Mouse (Mus musculus) intestine, postnatal 0 days (tissue): Measurements from ENCODE around the gene Ggta1. TPM values are rescaled to one million over a fixed set of nuclear protein-coding genes. Genes with fewer than 3 reads are reported as not detected.

Source experiments
- ATAC-seq: fragments of 200-750 bp; cut with Nextera tagmentation; 2 replicates; pipeline ENCODE4 v1.8.0; 2017; ENCODE audit warnings: mild to moderate bottlenecking, moderate TSS enrichment, moderate library complexity
- H3K27ac ChIP-seq: fragments of 300-500 bp; sonication (generic); 2 replicates; pipeline ENCODE4 v1.5.1; 2014; ENCODE audit warnings: mild to moderate bottlenecking, low read depth, low read length, moderate library complexity
- H3K27me3 ChIP-seq: fragments of 300-500 bp; sonication (generic); replicated peaks from 2 replicates; pipeline ENCODE4 v1.6.1; 2014; ENCODE audit warnings: low read length, mixed read lengths; ENCODE audit not compliant: control insufficient read depth, insufficient read depth
- H3K36me3 ChIP-seq: fragments of 300-500 bp; sonication (generic); 2 replicates; pipeline ENCODE4 v1.6.1; 2014; ENCODE audit warnings: mild to moderate bottlenecking, moderate library complexity; ENCODE audit not compliant: control insufficient read depth, insufficient read depth
- H3K4me1 ChIP-seq: fragments of 300-500 bp; sonication (generic); replicated peaks from 2 replicates; pipeline ENCODE4 v1.6.1; 2014; ENCODE audit warnings: antibody characterized with exemption, low read length, mixed read lengths; ENCODE audit not compliant: control insufficient read depth, insufficient read depth
- H3K4me2 ChIP-seq: fragments of 300-500 bp; sonication (generic); replicated peaks from 2 replicates; pipeline ENCODE4 v1.6.1; 2014; ENCODE audit warnings: low read depth, mild to moderate bottlenecking, moderate library complexity
- H3K4me3 ChIP-seq: fragments of 300-500 bp; sonication (generic); 2 replicates; pipeline ENCODE4 v1.5.1; 2014; ENCODE audit warnings: low read depth, low read length
- H3K9ac ChIP-seq: fragments of 300-500 bp; sonication (generic); 2 replicates; pipeline ENCODE4 v1.6.1; 2014; ENCODE audit warnings: mild to moderate bottlenecking, low read depth, low read length
- H3K9me3 ChIP-seq: fragments of 300-500 bp; sonication (generic); 2 replicates; pipeline ENCODE4 v1.6.1; 2016; ENCODE audit warnings: mixed run types; ENCODE audit not compliant: control insufficient read depth
- CTCF ChIP-seq: sonication (generic); IDR thresholded peaks from 2 replicates; pipeline ENCODE4 v1.5.1; 2016; ENCODE audit warnings: low read depth, mild to moderate bottlenecking, control low read depth, antibody characterized with exemption, moderate library complexity
- WGBS: fragments of 180-500 bp; shearing (Covaris S2); extraction: QIAGEN DNeasy Blood & Tissue Kit; methylation state at CpG from one replicate; pipeline ENCODE4 v1.1.7; 2014; 5-methylcytosine and 5-hydroxymethylcytosine counted together
- polyA plus RNA-seq: library from polyadenylated mRNA; unstranded; fragments of >200 nt; fragmentation: Nextera tagmentation; extraction: Ambion mirVana; gene quantifications from 2 replicates; pipeline ENCODE4 v1.2.1, GENCODE M21; 2015

Ggta1 gene
- polyA plus RNA-seq, 1 experiment from 2014 or later, result 7.0 TPM

- TF ChIP-seq CTCF, result no peak
- Histone ChIP-seq H3K4me3 (no peak overlapping the region), H3K4me2 (no peak overlapping the region), H3K9me3 (no peaks in the 10 kb centered on the region), H3K9ac (no peak overlapping the region), H3K27ac (no peak overlapping the region), H3K36me3 (no peaks in the 10 kb centered on the region), H3K4me1 (no peaks in the 10 kb centered on the region), H3K27me3 (peaks cover 7% of the 10 kb centered on the region; the same call in 1 of the 2 replicates)
- 90% methylated on average over 3 of the region's 3 CpGs for WGBS
- no peak for ATAC-seq
Measured at GRCm38 (mm10) chr2:35484102-35484501, 21.1 kb upstream of the Ggta1 start.

DNA sequence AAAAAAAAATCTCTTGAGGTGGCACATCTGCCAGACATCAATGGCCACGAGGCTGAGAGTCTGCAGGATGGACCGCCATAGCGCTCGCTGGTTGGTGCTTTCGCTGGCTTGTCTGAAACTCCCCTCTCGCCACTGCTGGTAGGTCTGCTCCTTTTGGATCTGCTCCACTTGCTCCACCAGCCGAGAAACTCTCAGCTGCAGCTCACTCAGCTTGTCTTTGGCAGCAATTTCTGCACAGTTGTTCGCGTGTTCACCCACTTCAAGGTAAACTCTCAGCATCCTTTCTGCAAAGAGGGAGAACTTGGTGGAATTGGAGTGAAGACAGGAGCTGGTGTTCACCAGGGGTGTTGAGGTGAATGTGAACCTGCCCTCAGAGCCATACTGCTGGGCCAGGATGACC, 20.4 kb upstream of the Ggta1 start:
- H3K27ac ChIP-seq, result no peak overlapping the region
- no peak overlapping the region for H3K4me3 ChIP-seq
- H3K27me3 ChIP-seq, result peaks cover 7% of the 10 kb centered on the region; the same call in 1 of the 2 replicates
- no peaks in the 10 kb centered on the region for H3K36me3 ChIP-seq
- no peaks in the 10 kb centered on the region for H3K9me3 ChIP-seq
- no peaks in the 10 kb centered on the region for H3K4me1 ChIP-seq
- no peak overlapping the region for H3K9ac ChIP-seq
- no peak for ATAC-seq
- WGBS, result 84% methylated on average over 9 of the region's 9 CpGs
- no peak overlapping the region for H3K4me2 ChIP-seq
- TF ChIP-seq CTCF, result no peak

DNA sequence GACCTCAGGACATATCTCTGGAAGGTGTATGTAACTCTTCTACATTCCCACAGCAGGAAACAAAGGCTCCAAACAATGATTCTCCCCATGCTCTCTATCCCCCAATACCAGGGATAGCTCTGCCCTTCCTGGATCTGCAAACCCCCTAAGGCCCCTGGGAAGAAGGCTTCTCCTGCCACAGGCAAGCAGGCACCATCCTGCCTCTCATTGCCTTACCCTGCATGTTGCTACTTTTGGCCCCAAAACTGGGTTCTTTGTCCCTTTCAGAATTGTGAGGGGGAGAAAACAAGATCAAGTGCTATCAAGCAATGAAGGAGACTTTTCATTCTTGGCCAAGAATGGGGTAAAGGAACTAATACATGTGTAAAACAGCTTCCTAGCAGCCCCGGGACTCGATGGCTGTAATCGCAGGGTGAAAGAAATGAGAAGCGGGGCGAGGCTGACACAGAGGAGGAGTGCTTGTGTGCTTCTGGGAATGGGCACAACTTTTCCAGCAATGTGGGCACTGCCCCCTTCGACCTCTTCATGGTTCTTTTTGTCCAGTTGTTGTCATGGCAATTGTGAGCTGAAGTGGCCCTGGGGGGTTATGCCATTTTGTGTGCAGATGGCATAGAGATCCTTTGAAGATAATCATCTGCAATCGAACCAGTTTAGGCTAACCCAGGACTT, 18.4 kb upstream of the Ggta1 start:
- Histone ChIP-seq H3K4me3 (no peak overlapping the region), H3K27ac (no peak overlapping the region), H3K27me3 (peaks cover 7% of the 10 kb centered on the region; the same call in 1 of the 2 replicates), H3K4me2 (no peak overlapping the region), H3K36me3 (no peaks in the 10 kb centered on the region), H3K9me3 (no peaks in the 10 kb centered on the region), H3K4me1 (no peaks in the 10 kb centered on the region), H3K9ac (no peak overlapping the region)
- TF ChIP-seq CTCF, result no peak
- no peak for ATAC-seq
- 86% methylated on average over 7 of the region's 7 CpGs for WGBS

DNA sequence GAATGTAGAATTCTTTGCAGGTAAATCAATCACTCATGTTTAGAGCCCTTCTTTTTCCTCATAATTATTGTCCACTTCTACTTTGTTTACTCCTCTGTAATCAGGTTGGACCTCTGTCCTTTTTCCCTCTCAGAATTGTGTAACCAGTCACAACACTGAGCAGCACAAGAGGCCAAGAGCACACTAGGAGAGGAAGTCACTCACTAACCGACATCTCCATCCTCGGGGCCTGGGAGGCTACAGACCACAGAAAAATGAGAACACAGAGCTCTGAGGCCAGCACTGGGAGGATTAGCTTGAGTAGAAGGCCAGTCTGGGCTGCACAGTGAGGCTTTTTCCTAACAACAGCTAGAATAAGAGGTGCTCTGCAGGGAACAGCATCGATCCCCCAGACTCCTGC, 17.0 kb upstream of the Ggta1 start:
- no peak for TF ChIP-seq CTCF
- H3K36me3 ChIP-seq, result no peaks in the 10 kb centered on the region
- H3K27me3 ChIP-seq, result peaks cover 4% of the 10 kb centered on the region; the same call in 1 of the 2 replicates
- WGBS, result 50% methylated on average over 3 of the region's 3 CpGs
- H3K27ac ChIP-seq, result no peak overlapping the region
- no peaks in the 10 kb centered on the region for H3K9me3 ChIP-seq
- H3K4me1 ChIP-seq, result no peaks in the 10 kb centered on the region
- no peak overlapping the region for H3K9ac ChIP-seq
- ATAC-seq, result no peak
- no peak overlapping the region for H3K4me2 ChIP-seq
- no peak overlapping the region for H3K4me3 ChIP-seq

DNA sequence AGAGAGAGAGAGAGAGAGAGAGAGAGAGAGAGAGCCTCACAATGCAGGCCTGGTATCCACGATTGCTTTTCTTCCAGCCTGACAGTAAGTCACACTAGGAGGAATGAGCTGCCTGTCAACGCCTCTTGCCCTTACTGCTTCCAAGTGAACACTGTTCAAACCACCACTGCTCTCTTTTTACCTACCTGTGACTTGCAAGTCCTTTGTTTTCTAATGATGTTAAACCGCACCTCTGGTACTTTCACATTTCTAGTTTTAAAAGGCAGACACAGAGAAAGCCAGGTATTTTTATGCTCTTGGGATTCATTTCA, 15.7 kb upstream of the Ggta1 start:
- no peak for ATAC-seq
- H3K4me2 ChIP-seq, result no peak overlapping the region
- WGBS, result 67% methylated on average over 3 of the region's 3 CpGs
- H3K36me3 ChIP-seq, result no peaks in the 10 kb centered on the region
- TF ChIP-seq CTCF, result no peak
- no peaks in the 10 kb centered on the region for H3K9me3 ChIP-seq
- H3K9ac ChIP-seq, result no peak overlapping the region
- H3K4me3 ChIP-seq, result no peak overlapping the region
- H3K27me3 ChIP-seq, result no peaks in the 10 kb centered on the region; the same call in 1 of the 2 replicates
- no peaks in the 10 kb centered on the region for H3K4me1 ChIP-seq
- H3K27ac ChIP-seq, result no peak overlapping the region

- H3K4me1 ChIP-seq, result no peaks in the 10 kb centered on the region
- H3K9me3 ChIP-seq, result no peaks in the 10 kb centered on the region
- WGBS, result 75% methylated on average over 10 of the region's 10 CpGs
- H3K36me3 ChIP-seq, result no peaks in the 10 kb centered on the region
- TF ChIP-seq CTCF, result no peak
- H3K4me3 ChIP-seq, result no peak overlapping the region
- H3K27ac ChIP-seq, result no peak overlapping the region
- no peak overlapping the region for H3K9ac ChIP-seq
- no peak for ATAC-seq
- no peaks in the 10 kb centered on the region; the same call in 1 of the 2 replicates for H3K27me3 ChIP-seq
- H3K4me2 ChIP-seq, result no peak overlapping the region
Measured at GRCm38 (mm10) chr2:35477999-35478811, 15.2 kb upstream of the Ggta1 start.
